Mouse (Mus musculus) lung, adult 2 months (tissue): ENCODE measurements around the gene Ppil2. TPM values are rescaled to one million over a fixed set of nuclear protein-coding genes. Genes with fewer than 3 reads are reported as not detected.

Source experiments
- DNase-seq: peaks from one replicate; pipeline ENCODE4 v3.0.0; 2022
- H3K4me1 ChIP-seq: fragments of 200-500 bp; 2 replicates; pipeline ENCODE4 v1.6.1; 2011; ENCODE audit warnings: low read length; ENCODE audit not compliant: control insufficient read depth, insufficient read depth
- H3K4me3 ChIP-seq: fragments of 200-500 bp; replicated peaks from 2 replicates; pipeline ENCODE3; 2011; ENCODE audit warnings: low read depth, mild to moderate bottlenecking, control low read depth, low read length; ENCODE audit errors: extremely low read depth
- CTCF ChIP-seq: fragments of 200-500 bp; IDR thresholded peaks from 2 replicates; pipeline ENCODE4 v1.5.1; 2011; ENCODE audit warnings: mild to moderate bottlenecking, low read length, control low read depth; ENCODE audit not compliant: insufficient read depth
- POLR2A ChIP-seq: fragments of 200-500 bp; IDR thresholded peaks from 2 replicates; pipeline ENCODE4 v1.6.1; 2011; ENCODE audit warnings: low read depth, mild to moderate bottlenecking, control low read depth, low read length, borderline replicate concordance; ENCODE audit errors: extremely low read depth
- WGBS: fragments of 180-500 bp; shearing (Covaris S2); methylation state at CpG from one replicate; pipeline ENCODE4 v1.1.7; 2018; 5-methylcytosine and 5-hydroxymethylcytosine counted together
- polyA plus RNA-seq: library from polyadenylated mRNA; depleted of rRNA; stranded (reverse); fragments of >200 nt; gene quantifications from 2 replicates; pipeline ENCODE4 v1.2.3, GENCODE M21; 2012

Ppil2 gene
- polyA plus RNA-seq, 1 experiment: 74.0 TPM

GRCm38 (mm10) chr16:17104600-17104999 is 6.5 kb downstream of the Ppil2 start:
- Histone ChIP-seq H3K4me1 (peaks cover 2% of the 10 kb centered on the region; the same call in 1 of the 2 replicates), H3K4me3 (no peak overlapping the region)
- TF ChIP-seq POLR2A (no peak), CTCF (no peak)
- WGBS: 48% methylated on average over 4 of the region's 4 CpGs
- no peak for DNase-seq

- Histone ChIP-seq H3K4me3 (no peak overlapping the region), H3K4me1 (peaks cover 2% of the 10 kb centered on the region; the same call in 1 of the 2 replicates)
- no peak for DNase-seq
- TF ChIP-seq POLR2A: no peak
- TF ChIP-seq CTCF: no peak
- WGBS: 56% methylated on average over 7 of the region's 7 CpGs
Observed at GRCm38 (mm10) chr16:17102630-17103220, 8.3 kb downstream of the Ppil2 start.

GRCm38 (mm10) chr16:17096938-17097337 is 14.1 kb downstream of the Ppil2 start:
- no peak for DNase-seq
- no peak overlapping the region for H3K4me3 ChIP-seq
- no peak for TF ChIP-seq CTCF
- TF ChIP-seq POLR2A: no peak
- WGBS: 85% methylated on average over 3 of the region's 3 CpGs
- H3K4me1 ChIP-seq: no peaks in the 10 kb centered on the region

GRCm38 (mm10) chr16:17088346-17088745 is 22.7 kb downstream of the Ppil2 start:
- Histone ChIP-seq H3K4me3 (no peak overlapping the region), H3K4me1 (peaks cover 3% of the 10 kb centered on the region; the same call in 1 of the 2 replicates)
- no peak for TF ChIP-seq CTCF
- 60% methylated on average over 3 of the region's 3 CpGs for WGBS
- no peak for DNase-seq

GRCm38 (mm10) chr16:17086669-17087193 is 24.3 kb downstream of the Ppil2 start:
- 76% methylated on average over 13 of the region's 13 CpGs for WGBS
- DNase-seq: no peak
- TF ChIP-seq POLR2A (no peak), CTCF (no peak)

GRCm38 (mm10) chr16:17086241-17086640 is 24.8 kb downstream of the Ppil2 start:
- no peak for TF ChIP-seq POLR2A
- no peak for TF ChIP-seq CTCF
- 63% methylated on average over 3 of the region's 3 CpGs for WGBS

More at GRCm38 (mm10) chr16:17086669-17087193, 24.3 kb downstream of the Ppil2 start:
- H3K4me3 ChIP-seq: no peak overlapping the region
- peaks cover 3% of the 10 kb centered on the region; the same call in 1 of the 2 replicates for H3K4me1 ChIP-seq

GRCm38 (mm10) chr16:17085636-17086035 is 25.4 kb downstream of the Ppil2 start:
- 68% methylated on average over 4 of the region's 4 CpGs for WGBS
- TF ChIP-seq POLR2A (no peak), CTCF (no peak)
- peak; percentile 22 for DNase-seq
- H3K4me3 ChIP-seq: no peak overlapping the region
- H3K4me1 ChIP-seq: peaks cover 3% of the 10 kb centered on the region; the same call in 1 of the 2 replicates

More at GRCm38 (mm10) chr16:17086241-17086640, 24.8 kb downstream of the Ppil2 start:
- peaks cover 3% of the 10 kb centered on the region; the same call in 1 of the 2 replicates for H3K4me1 ChIP-seq
- no peak overlapping the region for H3K4me3 ChIP-seq
- DNase-seq: no peak

- WGBS: 75% methylated on average over 6 of the region's 6 CpGs
- no peak overlapping the region for H3K4me3 ChIP-seq
- H3K4me1 ChIP-seq: peaks cover 3% of the 10 kb centered on the region; the same call in 1 of the 2 replicates
- no peak for DNase-seq
- TF ChIP-seq POLR2A: no peak
- TF ChIP-seq CTCF: no peak
Observed at GRCm38 (mm10) chr16:17082121-17082792, 28.8 kb downstream of the Ppil2 start.

- no peak overlapping the region for H3K4me3 ChIP-seq
- TF ChIP-seq CTCF: no peak
- no peak for TF ChIP-seq POLR2A
- no peak for DNase-seq
- 75% methylated on average over 7 of the region's 7 CpGs for WGBS
- H3K4me1 ChIP-seq: no peaks in the 10 kb centered on the region
Observed at GRCm38 (mm10) chr16:17078101-17078500, 33.0 kb downstream of the Ppil2 start.
